Mouse (Mus musculus): ENCODE results near the gene Ugt1a9.
"Not testable (repeated sequence)": the region's sequence is repeated elsewhere in the genome, so short reads cannot be mapped to it uniquely, and the experiment has no call there.

Gene Ugt1a9

GRCm38 (mm10) chr1:88223011-88223515 lies 152.5 kb downstream of the Ugt1a9 start:
- DNase-seq: not testable (repeated sequence)

- DNase-seq: no peak
Observed at GRCm38 (mm10) chr1:88223591-88223990, 153.0 kb downstream of the Ugt1a9 start.

GRCm38 (mm10) chr1:88224029-88224776 lies 153.6 kb downstream of the Ugt1a9 start:
- DNase-seq: no peak

GRCm38 (mm10) chr1:88225301-88225700 lies 154.7 kb downstream of the Ugt1a9 start:
- not testable (repeated sequence) for DNase-seq

- DNase-seq: no peak
Observed at GRCm38 (mm10) chr1:88225741-88226140, 155.1 kb downstream of the Ugt1a9 start.

- no peak for DNase-seq
Observed at GRCm38 (mm10) chr1:88226670-88227379, 156.2 kb downstream of the Ugt1a9 start, which contains the start of gene Mroh2a. TSS of gene Mroh2a (plus strand) at chr1:88226986.

GRCm38 (mm10) chr1:88227482-88227881 lies 156.9 kb downstream of the Ugt1a9 start:
- DNase-seq: no peak

GRCm38 (mm10) chr1:88228121-88228520 lies 157.5 kb downstream of the Ugt1a9 start:
- no peak for DNase-seq

GRCm38 (mm10) chr1:88229566-88229965 lies 159.0 kb downstream of the Ugt1a9 start:
- DNase-seq: no peak

- DNase-seq: no peak
Observed at GRCm38 (mm10) chr1:88229986-88230385, 159.4 kb downstream of the Ugt1a9 start.

- DNase-seq: no peak
Observed at GRCm38 (mm10) chr1:88230421-88230820, 159.8 kb downstream of the Ugt1a9 start.

- DNase-seq: no peak
Observed at GRCm38 (mm10) chr1:88230981-88231802, 160.6 kb downstream of the Ugt1a9 start.

- no peak for DNase-seq
Observed at GRCm38 (mm10) chr1:88231803-88232499, 161.4 kb downstream of the Ugt1a9 start.

- DNase-seq: no peak
Observed at GRCm38 (mm10) chr1:88232664-88233380, 162.2 kb downstream of the Ugt1a9 start.

GRCm38 (mm10) chr1:88233421-88234247 lies 163.0 kb downstream of the Ugt1a9 start:
- no peak for DNase-seq

GRCm38 (mm10) chr1:88234248-88234610 lies 163.6 kb downstream of the Ugt1a9 start:
- no peak for DNase-seq

GRCm38 (mm10) chr1:88234646-88235045 lies 164.0 kb downstream of the Ugt1a9 start:
- DNase-seq: no peak

- no peak for DNase-seq
Observed at GRCm38 (mm10) chr1:88235046-88235893, 164.7 kb downstream of the Ugt1a9 start.

- no peak for DNase-seq
Observed at GRCm38 (mm10) chr1:88235894-88236415, 165.4 kb downstream of the Ugt1a9 start.

GRCm38 (mm10) chr1:88237311-88237710 lies 166.7 kb downstream of the Ugt1a9 start:
- no peak for DNase-seq
